Mouse (Mus musculus) mature B cell (primary cell): Measurements from ENCODE around the gene 1700010B08Rik.

Experiments
- in situ Hi-C: fragments of 300-500 bp; cut with MboI; formaldehyde crosslinking; loops from 2 replicates; pipeline ENCODE4 v1.14.3; 2019

Gene 1700010B08Rik

DNA sequence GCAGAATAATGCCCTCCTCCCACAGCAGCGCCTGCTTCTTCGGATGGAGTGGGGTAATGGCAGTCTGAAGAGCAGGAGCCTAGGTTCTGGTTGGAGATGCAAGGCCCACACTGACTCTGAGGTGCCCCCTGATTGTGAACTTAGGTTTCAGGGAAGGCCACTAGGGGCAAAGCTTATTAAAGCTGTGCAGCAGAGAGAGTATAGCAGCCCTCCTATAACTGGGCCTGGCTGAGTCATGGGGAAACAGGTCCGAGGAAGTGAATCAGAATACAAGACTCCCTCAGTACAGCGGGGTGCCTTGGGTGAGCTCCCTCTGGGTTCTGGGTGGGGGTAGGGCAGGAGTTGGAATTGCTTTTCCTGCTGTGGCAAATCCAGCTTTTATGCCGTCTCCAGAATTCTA, 51.4 kb downstream of the 1700010B08Rik start:
- in situ Hi-C loops: no loop called here
